Mouse (Mus musculus) left cerebral cortex, postnatal 14 days (tissue): ENCODE data around the gene Dbp. TPM values are rescaled to one million over a fixed set of nuclear protein-coding genes. Genes with fewer than 3 reads are reported as not detected.

ENCODE experiments used
- DNase-seq, 2 experiments: peaks; one replicate each; pipeline ENCODE4 v3.0.0; 2021 to 2022; ENCODE audit warnings: low spot score in 2 of 2, mixed read lengths in 1 of 2
- intact Hi-C: fragments of 180-260 bp; cut with DNase I; formaldehyde crosslinking; loops from one replicate; pipeline ENCODE4 v1.15.1; 2025
- total RNA-seq, 2 experiments: library from RNA; stranded (reverse); gene quantifications; 2 replicates each; pipeline ENCODE4 v1.2.3; 2021

Dbp gene
- total RNA-seq, 2 experiments from 2014 or later = 68.7 to 83.5 TPM

DNA sequence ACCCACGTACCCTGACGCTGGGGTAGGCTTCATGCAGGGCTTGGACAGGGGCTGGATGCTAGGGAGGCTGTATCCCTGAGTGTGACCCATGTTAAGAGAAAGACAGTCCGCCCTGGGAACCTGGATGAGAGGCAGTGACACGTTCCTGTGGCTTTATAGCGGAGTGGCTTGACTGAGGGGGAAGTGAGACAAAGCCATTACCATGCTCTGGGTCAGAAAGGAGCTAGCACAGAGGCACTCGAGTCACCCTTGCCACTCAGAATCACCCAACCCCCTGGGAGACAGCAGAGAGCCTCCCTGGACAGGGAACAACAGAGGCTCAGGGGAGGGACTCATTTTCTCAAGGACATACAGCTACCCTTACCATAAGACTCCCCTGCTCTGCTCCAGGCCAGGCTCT lies 15.8 kb upstream of the Dbp start:
- DNase-seq = no peak
- intact Hi-C loops = no loop called here

DNA sequence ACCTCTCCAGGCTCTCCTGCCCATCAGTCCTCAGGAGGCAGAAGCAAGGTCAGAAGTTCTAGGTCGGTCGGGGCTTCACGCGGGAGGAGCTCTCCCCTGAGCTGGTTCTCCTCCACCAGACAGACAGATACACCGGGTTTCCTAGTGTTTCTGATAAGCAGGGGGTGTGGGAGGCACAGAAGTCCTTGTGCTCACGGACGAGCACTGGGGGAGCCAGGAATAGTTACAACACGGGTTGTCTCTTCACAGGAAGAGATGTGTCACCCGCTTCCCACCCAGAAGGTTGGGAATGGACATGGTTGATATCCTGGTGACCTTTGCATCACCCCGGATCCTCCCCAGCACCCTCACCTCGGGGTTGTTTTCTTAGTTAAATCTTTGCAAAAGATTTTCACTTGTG lies 15.1 kb upstream of the Dbp start:
- intact Hi-C loops = no loop called here
- no peak for DNase-seq

GRCm38 (mm10) chr7:45692364-45692763 lies 12.5 kb upstream of the Dbp start:
- intact Hi-C loops = no loop called here
- no peak for DNase-seq

DNA sequence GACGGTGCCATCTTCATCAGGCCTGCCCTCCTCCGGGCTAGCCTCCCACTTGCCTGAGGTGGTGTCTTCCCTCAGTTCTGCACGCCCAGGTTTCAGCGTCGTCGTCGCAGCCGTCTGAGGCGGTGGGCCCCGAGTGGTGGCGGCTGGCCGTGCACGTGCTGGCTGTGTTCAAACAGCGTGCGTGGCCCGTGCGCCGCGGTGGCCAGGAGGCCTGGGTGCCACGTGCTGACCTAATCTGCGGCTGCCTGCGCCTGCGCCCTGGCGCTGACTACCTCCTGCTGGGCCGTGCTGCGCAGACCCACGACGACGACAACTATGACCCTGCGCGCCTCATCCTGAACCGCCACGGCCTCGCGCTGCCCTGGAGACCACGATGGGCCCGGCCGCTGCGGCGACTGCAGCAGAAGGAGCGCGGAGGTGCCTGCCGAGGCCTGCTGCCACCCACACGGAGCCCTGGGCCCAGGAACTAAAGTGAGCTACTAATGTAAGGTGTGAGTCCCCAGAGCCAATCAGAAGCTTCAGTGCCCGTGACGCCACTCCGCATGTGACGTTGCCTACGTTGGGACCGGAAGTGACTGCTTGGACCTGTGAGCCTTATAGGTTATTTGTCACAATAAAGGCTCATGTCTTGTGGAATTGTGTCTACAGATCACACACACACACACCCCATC lies 10.8 kb upstream of the Dbp start, which contains the start of gene Sec1:
TSS of gene Sec1 (minus strand) at position 482 of the 671 bp plus-strand sequence.
- intact Hi-C loops = no loop called here
- no peak for DNase-seq

DNA sequence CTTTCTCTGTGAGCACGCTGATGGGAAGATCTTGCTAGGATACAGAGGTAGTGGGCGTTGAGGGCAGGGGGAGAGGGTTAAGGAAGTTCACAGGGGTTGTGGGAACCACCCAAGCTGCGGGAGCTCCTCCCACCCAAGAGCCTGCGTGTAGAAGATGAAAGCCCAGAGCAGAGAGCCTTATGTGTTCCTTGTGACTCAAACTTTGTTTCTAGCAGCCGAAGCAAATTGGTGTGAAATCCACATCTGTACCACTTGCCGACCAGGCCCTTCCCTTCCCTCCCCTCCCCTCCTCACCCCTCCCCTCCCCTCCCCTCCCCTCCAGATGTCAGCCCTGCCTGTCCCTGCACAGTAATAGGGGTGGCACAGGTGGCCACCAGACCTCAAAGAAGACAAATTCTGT lies 9.8 kb upstream of the Dbp start:
- intact Hi-C loops = loop anchor here (5.0 kb wide), 1 partner anchor 53 kb away; no protein-coding TSS in a partner anchor
- no peak for DNase-seq

DNA sequence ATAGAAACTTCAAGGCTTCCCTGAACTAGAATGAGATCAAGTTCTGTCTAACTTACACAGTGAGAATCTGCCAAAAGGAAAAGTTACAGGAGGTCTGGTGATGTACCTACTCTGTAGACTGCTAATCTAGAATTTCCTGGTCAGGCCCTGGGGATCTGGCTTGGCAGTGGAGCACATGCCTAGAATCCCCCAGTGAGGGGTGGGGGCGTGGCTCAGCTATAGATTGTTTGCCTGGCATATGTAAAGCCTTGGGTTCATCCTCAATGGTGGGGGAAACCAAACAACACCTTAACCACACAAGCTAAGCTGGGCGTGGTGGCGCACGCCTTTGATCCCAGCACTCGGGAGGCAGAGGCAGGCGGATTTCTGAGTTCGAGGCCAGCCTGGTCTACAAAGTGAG lies 7.0 kb upstream of the Dbp start:
- intact Hi-C loops = loop anchor here (5.0 kb wide), 1 partner anchor 56 kb away; no protein-coding TSS in a partner anchor
- DNase-seq = no peak

- intact Hi-C loops = loop anchor here (5.0 to 10.0 kb wide), 2 partner anchors 57 to 235 kb away; partner anchors contain the start of gene Bax
- peak in 1 of 2 experiments; percentile 60 for DNase-seq
Observed at GRCm38 (mm10) chr7:45699523-45700141, 5.3 kb upstream of the Dbp start, which contains the start of gene Car11. Gene Car11, plus strand, starts transcription at chr7:45699843.

- peak; percentile 82 to 93 for DNase-seq
- intact Hi-C loops = loop anchor here (10.0 kb wide), 1 partner anchor 236 kb away; the partner anchor contains the start of gene Bax
Observed at GRCm38 (mm10) chr7:45700301-45701015, 4.4 kb upstream of the Dbp start.

- DNase-seq = no peak
- intact Hi-C loops = loop anchor here (10.0 kb wide), 1 partner anchor 236 kb away; the partner anchor contains the start of gene Bax
Observed at GRCm38 (mm10) chr7:45701072-45701471, 3.8 kb upstream of the Dbp start.

- no peak for DNase-seq
- intact Hi-C loops = loop anchor here (10.0 kb wide), 1 partner anchor 237 kb away; the partner anchor contains the start of gene Bax
Observed at GRCm38 (mm10) chr7:45701607-45702006, 3.3 kb upstream of the Dbp start.

DNA sequence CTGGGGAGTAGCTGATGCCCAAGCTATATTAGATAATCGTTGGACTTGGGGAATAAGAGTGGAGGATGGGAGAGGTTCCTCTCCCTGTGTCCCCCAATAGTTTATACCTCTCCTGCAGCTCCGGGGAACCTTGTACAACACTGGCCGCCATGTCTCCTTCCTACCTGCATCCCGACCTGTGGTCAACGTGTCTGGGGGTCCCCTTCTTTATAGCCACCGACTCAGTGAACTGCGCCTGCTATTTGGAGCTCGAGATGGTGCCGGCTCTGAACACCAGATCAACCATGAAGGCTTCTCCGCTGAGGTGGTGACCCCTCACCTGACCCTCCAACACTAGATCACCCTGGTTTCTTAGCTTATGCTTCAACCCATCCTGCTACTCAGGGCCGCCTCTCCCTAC lies 2.6 kb upstream of the Dbp start:
- intact Hi-C loops = loop anchor here (10.0 kb wide), 1 partner anchor 238 kb away; the partner anchor contains the start of gene Bax
- DNase-seq = no peak

- no peak for DNase-seq
- intact Hi-C loops = loop anchor here (10.0 kb wide), 1 partner anchor 238 kb away; the partner anchor contains the start of gene Bax
Observed at GRCm38 (mm10) chr7:45702809-45703520, 1.9 kb upstream of the Dbp start.

DNA sequence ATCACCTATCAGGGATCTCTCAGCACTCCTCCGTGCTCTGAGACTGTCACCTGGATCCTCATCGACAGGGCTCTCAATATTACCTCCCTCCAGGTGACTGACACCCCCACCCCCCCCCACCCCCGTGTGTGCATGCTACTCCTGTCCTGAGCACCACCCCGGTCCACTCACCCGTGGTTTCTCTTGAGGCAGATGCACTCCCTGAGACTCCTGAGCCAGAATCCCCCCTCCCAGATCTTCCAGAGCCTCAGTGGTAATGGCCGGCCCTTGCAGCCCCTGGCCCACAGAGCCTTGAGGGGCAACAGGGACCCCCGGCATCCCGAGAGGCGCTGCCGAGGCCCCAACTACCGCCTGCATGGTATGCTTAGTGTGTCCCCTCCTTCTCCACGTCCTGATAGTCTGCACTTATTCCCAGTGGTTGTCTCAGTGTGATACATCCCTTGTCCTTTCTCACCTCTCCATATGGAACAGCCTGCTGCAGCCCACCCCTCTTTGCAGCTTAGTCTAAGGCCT lies 1.3 kb upstream of the Dbp start:
- intact Hi-C loops = loop anchor here (10.0 kb wide), 1 partner anchor 239 kb away; the partner anchor contains the start of gene Bax
- no peak for DNase-seq

DNA sequence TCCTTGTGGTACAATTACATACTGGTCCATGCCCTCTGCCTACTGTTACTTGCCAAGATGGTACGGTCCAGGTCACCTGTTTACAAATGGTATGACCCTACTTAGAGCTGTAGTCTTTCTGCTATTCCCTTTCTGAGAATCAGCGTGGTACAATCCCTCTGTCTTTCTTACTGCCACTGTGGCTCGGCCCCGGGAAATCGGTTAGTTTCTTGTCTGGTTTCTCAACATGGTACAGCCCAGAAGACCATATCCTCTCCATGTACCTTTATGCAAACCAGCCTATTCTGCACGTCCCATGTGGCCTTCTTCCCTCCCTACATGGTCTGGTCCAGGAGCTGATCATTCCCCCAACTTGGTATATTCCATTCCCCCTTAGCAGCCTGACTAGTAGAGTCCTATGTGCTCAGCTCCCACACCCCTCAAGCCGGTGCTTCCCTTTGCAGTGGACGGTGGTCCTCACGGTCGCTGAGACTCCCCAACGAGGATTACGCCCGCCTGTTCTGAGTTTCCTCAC lies 785 bp upstream of the Dbp start:
- peak; percentile 84 to 98 for DNase-seq
- intact Hi-C loops = loop anchor here (10.0 kb wide), 1 partner anchor 239 kb away; the partner anchor contains the start of gene Bax

- intact Hi-C loops = loop anchor here (10.0 kb wide), 1 partner anchor 241 kb away; the partner anchor contains the start of gene Bax
- DNase-seq = no peak
Observed at GRCm38 (mm10) chr7:45705443-45705864, 566 bp downstream of the Dbp start.

DNA sequence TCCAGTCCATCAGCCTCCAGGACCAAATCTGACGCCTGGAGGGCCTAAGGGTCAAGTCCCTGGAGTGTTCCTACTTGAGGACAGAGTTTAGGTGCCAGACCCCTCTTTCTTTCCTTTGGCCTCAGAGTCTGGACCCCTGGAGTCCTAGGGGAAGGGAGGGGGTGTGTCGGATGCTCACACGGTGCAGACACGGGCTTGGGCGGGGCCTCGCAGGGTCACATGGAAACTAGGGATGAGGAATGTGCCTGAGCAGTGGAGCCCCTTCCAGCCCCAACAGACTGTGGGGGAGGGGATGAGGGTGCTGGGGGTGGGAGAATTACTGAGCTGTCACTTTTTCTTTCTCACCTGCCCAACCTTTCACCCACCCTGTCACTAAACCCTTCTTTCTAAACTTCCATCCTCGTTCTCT lies 989 bp downstream of the Dbp start:
- peak; percentile 84 to 95 for DNase-seq
- intact Hi-C loops = loop anchor here (10.0 kb wide), 1 partner anchor 241 kb away; the partner anchor contains the start of gene Bax

DNA sequence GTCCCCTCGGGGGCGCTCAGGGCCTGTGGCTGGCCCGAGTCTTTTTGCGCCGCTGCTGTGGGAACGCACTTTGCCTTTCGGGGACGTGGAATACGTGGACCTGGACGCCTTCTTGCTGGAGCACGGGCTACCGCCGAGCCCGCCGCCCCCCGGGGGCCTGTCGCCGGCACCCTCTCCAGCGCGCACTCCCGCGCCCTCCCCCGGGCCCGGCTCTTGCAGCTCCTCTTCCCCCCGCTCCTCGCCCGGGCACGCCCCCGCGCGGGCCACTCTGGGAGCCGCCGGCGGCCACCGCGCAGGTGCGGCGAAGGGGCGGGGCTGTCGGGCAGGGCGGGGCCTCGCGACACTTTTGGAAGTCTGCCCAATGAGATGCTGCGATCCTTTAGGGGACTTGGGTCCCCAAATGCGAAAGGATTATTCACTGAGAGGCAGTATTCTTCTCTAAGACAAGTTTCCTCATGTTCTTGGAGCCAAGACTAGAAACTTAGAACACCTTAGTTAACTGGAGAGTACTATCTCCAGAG lies 1.9 kb downstream of the Dbp start:
- DNase-seq = peak; percentile 84 to 92
- intact Hi-C loops = loop anchor here (10.0 kb wide), 1 partner anchor 242 kb away; the partner anchor contains the start of gene Bax

- intact Hi-C loops = loop anchor here (10.0 kb wide), 1 partner anchor 243 kb away; the partner anchor contains the start of gene Bax
- peak; percentile 96 to 97 for DNase-seq
Observed at GRCm38 (mm10) chr7:45707375-45707967, 2.6 kb downstream of the Dbp start.
